Mouse (Mus musculus) granulocyte monocyte progenitor cell, adult 5-6 weeks (primary cell): ENCODE data around the gene Pxmp2. TPM values are rescaled to one million over a fixed set of nuclear protein-coding genes. Genes with fewer than 3 reads are reported as not detected.

Source experiments
- ATAC-seq: replicated peaks from 2 replicates; pipeline ENCODE4 v1.8.0; 2016; ENCODE audit warnings: mild to moderate bottlenecking, moderate TSS enrichment, inconsistent platforms; ENCODE audit not compliant: poor library complexity, severe bottlenecking
- total RNA-seq, 2 experiments: library from RNA; stranded (forward) in 1 of 2; stranded (reverse) in 1 of 2; fragments of 200-712, 200-1000 nt in 1 of 2; fragments of >200 nt in 1 of 2; fragmentation: Nextera tagmentation in 1 of 2; gene quantifications; 2 replicates each; pipeline ENCODE4 v1.2.3; 2014 to 2017

Pxmp2 gene
- 9.7 TPM in 1 of 2 replicates, not detected in the other for total RNA-seq (2014; fragmentation: Nextera tagmentation)
- total RNA-seq (2017), result 4.3 and 6.3 TPM in 2 replicates

- peak; percentile 92 for ATAC-seq
Observed at GRCm38 (mm10) chr5:110285770-110286445, at the start of gene Pxmp2, which contains the start of gene Pole. Gene Pxmp2 (minus strand): TSS chr5:110286186. Gene Pole (plus strand): TSS chr5:110286306.

- ATAC-seq, result peak; percentile 62
Observed at GRCm38 (mm10) chr5:110330508-110330907, 44.5 kb upstream of the Pxmp2 start.

GRCm38 (mm10) chr5:110313127-110313526 lies 27.1 kb upstream of the Pxmp2 start:
- ATAC-seq, result no peak

GRCm38 (mm10) chr5:110308861-110309260 lies 22.9 kb upstream of the Pxmp2 start:
- ATAC-seq, result no peak

- ATAC-seq, result no peak
Observed at GRCm38 (mm10) chr5:110300591-110300990, 14.6 kb upstream of the Pxmp2 start.

- no peak for ATAC-seq
Observed at GRCm38 (mm10) chr5:110296637-110297036, 10.7 kb upstream of the Pxmp2 start.

GRCm38 (mm10) chr5:110291649-110292048 lies 5.7 kb upstream of the Pxmp2 start:
- no peak for ATAC-seq

GRCm38 (mm10) chr5:110287084-110287475 lies 1.1 kb upstream of the Pxmp2 start:
- ATAC-seq, result no peak

GRCm38 (mm10) chr5:110286446-110287083 lies 579 bp upstream of the Pxmp2 start:
- no peak for ATAC-seq

- no peak for ATAC-seq
Observed at GRCm38 (mm10) chr5:110285156-110285555, 830 bp downstream of the Pxmp2 start.

- ATAC-seq, result peak; percentile 58
Observed at GRCm38 (mm10) chr5:110284536-110284935, 1.4 kb downstream of the Pxmp2 start.

GRCm38 (mm10) chr5:110281984-110282383 lies 4.0 kb downstream of the Pxmp2 start:
- ATAC-seq, result no peak

- no peak for ATAC-seq
Observed at GRCm38 (mm10) chr5:110276910-110277309, 9.1 kb downstream of the Pxmp2 start.

- no peak for ATAC-seq
Observed at GRCm38 (mm10) chr5:110276391-110276790, 9.6 kb downstream of the Pxmp2 start.

- ATAC-seq, result no peak
Observed at GRCm38 (mm10) chr5:110274846-110275245, 11.1 kb downstream of the Pxmp2 start.

- ATAC-seq, result no peak
Observed at GRCm38 (mm10) chr5:110274147-110274546, 11.8 kb downstream of the Pxmp2 start.

GRCm38 (mm10) chr5:110270242-110270641 lies 15.7 kb downstream of the Pxmp2 start:
- ATAC-seq, result no peak

- peak; percentile 92 for ATAC-seq
Observed at GRCm38 (mm10) chr5:110269141-110270101, 16.6 kb downstream of the Pxmp2 start, which contains the start of gene Pgam5. Gene Pgam5 (minus strand): TSS chr5:110269913.

- no peak for ATAC-seq
Observed at GRCm38 (mm10) chr5:110266941-110267340, 19.0 kb downstream of the Pxmp2 start.

- ATAC-seq, result no peak
Observed at GRCm38 (mm10) chr5:110244091-110244490, 41.9 kb downstream of the Pxmp2 start.

- peak; percentile 64 for ATAC-seq
Observed at GRCm38 (mm10) chr5:110232346-110232745, 53.6 kb downstream of the Pxmp2 start.
